Mouse (Mus musculus): Measurements from ENCODE around the gene Pmch.

DNA sequence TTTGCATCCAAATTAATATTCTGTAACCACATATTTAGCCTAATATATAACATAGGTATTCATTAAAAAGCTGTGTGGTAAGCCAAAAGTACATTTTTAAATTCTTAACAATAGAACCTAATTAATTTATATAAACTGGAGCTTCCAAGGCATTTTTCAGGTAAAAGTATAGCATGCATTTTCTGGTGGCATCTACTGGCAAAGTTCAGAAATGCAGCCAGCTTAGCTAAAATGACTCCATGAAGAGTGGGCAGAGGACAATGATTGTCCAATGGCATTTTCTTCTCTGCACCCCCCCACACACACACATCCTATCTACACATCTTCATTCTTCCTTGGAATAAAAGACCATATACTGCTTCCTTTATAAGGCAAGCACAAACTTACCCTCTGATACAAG is 28.8 kb downstream of the Pmch start:
- TF ChIP-seq TAL1 (IDR thresholded peaks at IDR 0.05; ENCODE audit: low read length) (no peak), GATA1 (IDR thresholded peaks at IDR 0.05; ENCODE audit: low read length) (no peak)
